Mouse (Mus musculus) liver, adult 2 months (tissue): ENCODE measurements around the gene Fam189a1. TPM values are rescaled to one million over a fixed set of nuclear protein-coding genes. Genes with fewer than 3 reads are reported as not detected.

Experiments
- DNase-seq: peaks from one replicate; pipeline ENCODE4 v3.0.0-alpha.2; 2011; ENCODE audit warnings: low read depth, low spot score; ENCODE audit errors: extremely low read depth
- H3K27ac ChIP-seq: fragments of 200-500 bp; replicated peaks from 2 replicates; pipeline ENCODE4 v1.5.1; 2012; ENCODE audit warnings: low read depth, mild to moderate bottlenecking, control low read depth, inconsistent platforms, low read length; ENCODE audit not compliant: insufficient read depth
- H3K27me3 ChIP-seq: fragments of 200-500 bp; 2 replicates; pipeline ENCODE4 v1.6.1; 2012; ENCODE audit warnings: mild to moderate bottlenecking, moderate library complexity, low read length, inconsistent platforms; ENCODE audit not compliant: control insufficient read depth, insufficient read depth
- H3K36me3 ChIP-seq: fragments of 200-500 bp; 2 replicates; pipeline ENCODE4 v1.6.1; 2012; ENCODE audit warnings: low read length, inconsistent platforms; ENCODE audit not compliant: control insufficient read depth, insufficient read depth
- H3K4me1 ChIP-seq: fragments of 200-500 bp; 2 replicates; pipeline ENCODE4 v1.6.1; 2011; ENCODE audit warnings: low read length; ENCODE audit not compliant: control insufficient read depth, insufficient read depth
- H3K4me3 ChIP-seq: fragments of 200-500 bp; 2 replicates; pipeline ENCODE4 v1.5.1; 2011; ENCODE audit warnings: low read depth, mild to moderate bottlenecking, control low read depth, low read length, moderate library complexity; ENCODE audit not compliant: insufficient read depth
- H3K79me2 ChIP-seq: fragments of 200-500 bp; 2 replicates; pipeline ENCODE4 v1.6.1; 2012; ENCODE audit warnings: inconsistent platforms, mild to moderate bottlenecking, low read length, moderate library complexity; ENCODE audit not compliant: control insufficient read depth, insufficient read depth
- H3K9ac ChIP-seq: fragments of 200-500 bp; 2 replicates; pipeline ENCODE4 v1.6.1; 2012; ENCODE audit warnings: low read depth, mild to moderate bottlenecking, control low read depth, inconsistent platforms, low read length
- CTCF ChIP-seq: fragments of 200-500 bp; IDR thresholded peaks from 2 replicates; pipeline ENCODE4 v1.5.1; 2011; ENCODE audit warnings: low read depth, low read length, control low read depth
- POLR2A ChIP-seq: fragments of 200-500 bp; IDR thresholded peaks from 2 replicates; pipeline ENCODE4 v1.6.1; 2011; ENCODE audit warnings: low read length, control low read depth; ENCODE audit not compliant: insufficient read depth; ENCODE audit errors: extremely low read depth
- WGBS: fragments of 180-500 bp; shearing (Covaris S2); methylation state at CpG from one replicate; pipeline ENCODE4 v1.1.7; 2018; 5-methylcytosine and 5-hydroxymethylcytosine counted together
- polyA plus RNA-seq: library from polyadenylated mRNA; depleted of rRNA; stranded (reverse); fragments of >200 nt; gene quantifications from 2 replicates; pipeline ENCODE4 v1.2.3, GENCODE M21; 2012
- total RNA-seq: library from RNA; depleted of rRNA; stranded (reverse); fragments of >200 nt; gene quantifications from 2 replicates; pipeline ENCODE4 v1.2.3, GENCODE M21; 2014

Gene Fam189a1
- total and polyA plus RNA-seq, 2 experiments, result 0.32 TPM; not detected in 1

DNA sequence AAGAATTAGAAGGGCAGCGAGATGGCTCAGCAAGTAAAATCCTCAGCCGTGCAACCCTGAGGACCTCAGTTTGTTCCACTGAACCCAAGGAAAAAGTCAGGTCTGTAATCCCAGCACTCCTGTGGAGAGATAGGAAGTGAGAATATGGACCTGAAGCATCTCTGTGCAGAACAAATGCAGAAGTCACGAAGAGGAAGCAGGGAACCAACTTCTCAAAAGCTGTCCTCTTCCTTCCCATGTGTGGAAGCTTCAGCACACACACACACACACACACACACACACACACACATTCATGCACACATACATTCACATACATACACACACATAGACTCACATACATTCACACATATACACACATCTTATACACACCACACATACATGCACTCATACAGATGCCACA lies 292.8 kb downstream of the Fam189a1 start:
- no peak overlapping the region for H3K4me3 ChIP-seq
- TF ChIP-seq CTCF, result no peak
- no peak for TF ChIP-seq POLR2A
- H3K27ac ChIP-seq, result no peak overlapping the region
- WGBS, result 76% methylated on average over 3 of the region's 3 CpGs
- H3K4me1 ChIP-seq, result no peaks in the 10 kb centered on the region
- no peak for DNase-seq
- no peaks in the 10 kb centered on the region for H3K36me3 ChIP-seq
- H3K27me3 ChIP-seq, result no peaks in the 10 kb centered on the region
- no peak overlapping the region for H3K9ac ChIP-seq
- H3K79me2 ChIP-seq, result no peaks in the 10 kb centered on the region

DNA sequence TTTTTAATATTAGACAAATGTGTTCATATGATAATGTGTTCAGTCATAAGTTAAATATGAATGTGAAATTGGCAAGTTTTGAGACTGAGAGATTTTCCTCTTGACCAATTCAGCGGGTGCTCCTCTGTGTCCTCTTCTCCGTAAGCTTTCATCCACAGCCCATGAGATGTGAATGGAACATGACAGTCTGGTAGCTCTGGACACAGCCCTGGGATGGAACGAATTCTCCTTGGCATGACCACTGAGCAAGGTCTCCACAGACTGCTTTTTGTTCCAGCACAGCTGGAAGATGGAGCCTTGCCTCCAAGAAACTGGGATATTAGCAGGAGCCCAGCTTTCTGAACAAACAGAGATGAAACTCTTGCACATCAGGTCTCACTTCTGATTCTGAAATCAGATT lies 293.4 kb downstream of the Fam189a1 start:
- no peak for TF ChIP-seq CTCF
- no peaks in the 10 kb centered on the region for H3K27me3 ChIP-seq
- WGBS, result 73% methylated on average over 3 of the region's 3 CpGs

GRCm38 (mm10) chr7:64856526-64857082 lies 299.8 kb downstream of the Fam189a1 start:
- Histone ChIP-seq H3K79me2 (no peaks in the 10 kb centered on the region), H3K27me3 (peaks cover 3% of the 10 kb centered on the region; the same call in 1 of the 2 replicates), H3K4me1 (no peaks in the 10 kb centered on the region), H3K9ac (no peak overlapping the region), H3K4me3 (no peak overlapping the region), H3K27ac (no peak overlapping the region), H3K36me3 (no peaks in the 10 kb centered on the region)
- TF ChIP-seq POLR2A, result no peak
- no peak for TF ChIP-seq CTCF
- DNase-seq, result no peak
- WGBS, result 76% methylated on average over 12 of the region's 12 CpGs

More for the DNA sequence above, 293.4 kb downstream of the Fam189a1 start:
- no peak overlapping the region for H3K9ac ChIP-seq
- DNase-seq, result no peak
- no peaks in the 10 kb centered on the region for H3K4me1 ChIP-seq
- no peaks in the 10 kb centered on the region for H3K36me3 ChIP-seq
- H3K4me3 ChIP-seq, result no peak overlapping the region
- no peaks in the 10 kb centered on the region for H3K79me2 ChIP-seq
- H3K27ac ChIP-seq, result no peak overlapping the region

DNA sequence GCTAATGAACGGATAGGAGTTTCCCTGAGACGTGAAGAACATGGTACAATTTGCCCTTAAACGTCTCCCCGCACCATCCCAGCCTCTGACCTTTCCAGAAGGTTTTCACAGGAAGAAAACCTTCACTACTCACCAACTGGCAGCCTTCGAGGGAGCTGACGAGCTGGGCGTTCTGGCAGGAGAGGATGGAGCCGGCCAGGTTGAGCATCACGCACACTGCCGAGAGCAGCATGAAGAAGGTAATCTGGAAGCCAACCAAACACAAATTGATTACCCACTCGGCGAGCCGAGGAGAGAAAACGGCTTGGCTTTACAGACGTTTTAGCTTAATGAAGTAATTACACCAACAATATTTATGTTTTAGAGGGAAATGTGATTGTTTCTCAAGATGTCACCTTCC lies 300.4 kb downstream of the Fam189a1 start:
- Histone ChIP-seq H3K27ac (no peak overlapping the region), H3K4me1 (no peaks in the 10 kb centered on the region), H3K27me3 (peaks cover 3% of the 10 kb centered on the region; the same call in 1 of the 2 replicates), H3K9ac (no peak overlapping the region), H3K4me3 (no peak overlapping the region), H3K36me3 (no peaks in the 10 kb centered on the region), H3K79me2 (no peaks in the 10 kb centered on the region)
- TF ChIP-seq POLR2A (no peak), CTCF (no peak)
- DNase-seq, result no peak
- WGBS, result 72% methylated on average over 15 of the region's 15 CpGs

DNA sequence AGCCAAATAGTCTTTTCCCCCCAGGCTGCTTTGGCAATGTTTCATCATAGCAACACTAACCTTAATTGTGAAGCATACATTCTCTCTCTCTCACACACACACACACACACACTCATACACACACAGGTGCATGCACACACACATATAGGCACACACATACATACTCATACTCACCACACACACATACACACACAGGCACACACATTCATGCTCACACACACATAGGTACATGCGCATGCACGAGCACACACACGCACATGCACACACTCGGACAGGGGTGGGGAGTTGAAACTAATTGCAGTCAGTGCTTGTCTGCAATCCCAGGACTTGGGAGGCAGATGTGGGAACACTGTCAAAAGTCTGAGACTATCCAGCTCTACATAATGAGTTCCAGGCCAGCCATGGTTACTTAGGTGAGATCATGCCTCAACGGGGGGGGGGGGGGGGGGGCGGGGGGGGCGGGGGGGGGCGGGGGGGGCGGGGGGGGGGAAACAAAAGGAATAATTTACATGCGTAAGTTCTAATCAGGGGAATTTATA lies 300.9 kb downstream of the Fam189a1 start:
- Histone ChIP-seq H3K4me3 (no peak overlapping the region), H3K4me1 (no peaks in the 10 kb centered on the region), H3K36me3 (no peaks in the 10 kb centered on the region), H3K9ac (no peak overlapping the region), H3K27me3 (peaks cover 3% of the 10 kb centered on the region; the same call in 1 of the 2 replicates), H3K27ac (no peak overlapping the region), H3K79me2 (no peaks in the 10 kb centered on the region)
- no peak for DNase-seq
- 90% methylated on average over 5 of the region's 10 CpGs for WGBS
- TF ChIP-seq CTCF, result no peak
- no peak for TF ChIP-seq POLR2A

GRCm38 (mm10) chr7:64850791-64851190 lies 305.6 kb downstream of the Fam189a1 start:
- Histone ChIP-seq H3K4me3 (no peak overlapping the region), H3K27me3 (no peaks in the 10 kb centered on the region), H3K79me2 (no peaks in the 10 kb centered on the region), H3K4me1 (no peaks in the 10 kb centered on the region), H3K9ac (no peak overlapping the region), H3K27ac (no peak overlapping the region), H3K36me3 (no peaks in the 10 kb centered on the region)
- 24% methylated on average over 3 of the region's 3 CpGs for WGBS
- TF ChIP-seq POLR2A (no peak), CTCF (no peak)
- DNase-seq, result no peak
